11 mouse cellular contexts compared by ENCODE assay signal in genomic region chr8:109463677-109464313, GRCm38 (mm10). TPM values are rescaled to one million over a fixed set of nuclear protein-coding genes. Genes with fewer than 3 reads are reported as not detected.
DNase-seq lines count a peak whose midpoint lies in the region; ATAC-seq and TF ChIP-seq lines count a peak whose summit lies in the region.
"Had no signal": no experiment of that assay in that cellular context is flagged by ENCODE, and none has a peak within 500 bp of the region (broad histone marks: within the 10 kb centered on the region; RNA-seq: fewer than 3 reads in every experiment).

No protein-coding gene starts in this region.

- intact Hi-C loops in heart, postnatal 14 days (cut with DNase I), result no loop called here

- no peaks in the 10 kb centered on the region for H3K9me3 ChIP-seq in heart, postnatal 0 days (replicated peaks; ENCODE audit: control insufficient read depth, low read length)
- no peaks in the 10 kb centered on the region for H3K9me3 ChIP-seq in forebrain, postnatal 0 days (ENCODE audit: low read length)
- H3K9me3 ChIP-seq in midbrain, embryonic 15.5 days, result no peaks in the 10 kb centered on the region
- H3K9me3 ChIP-seq: liver, embryonic 15.5 days had no signal

- peak; percentile 33; the same call in 1 of the 2 replicates for ATAC-seq in heart, postnatal 0 days (ENCODE audit: insufficient read depth, low read depth)
- ATAC-seq in forebrain, postnatal 0 days, result peak; percentile 30
- peak; percentile 41 for ATAC-seq in midbrain, embryonic 15.5 days (replicated peaks)
- ATAC-seq: Patski had no signal

- peak overlapping the region; percentile 49 for H3K4me2 ChIP-seq in heart, postnatal 0 days (ENCODE audit: low read depth, low read length)
- peak overlapping the region; percentile 50 for H3K4me2 ChIP-seq in forebrain, postnatal 0 days (ENCODE audit: low read depth)
- peak overlapping the region; percentile 47 for H3K4me2 ChIP-seq in midbrain, embryonic 15.5 days
- H3K4me2 ChIP-seq: liver, embryonic 15.5 days had no signal

- no peak for TF ChIP-seq CTCF in heart, postnatal 0 days (IDR thresholded peaks at IDR 0.05; ENCODE audit: low read depth)
- no peak for TF ChIP-seq CTCF in forebrain, postnatal 0 days (IDR thresholded peaks at IDR 0.05; ENCODE audit: low read depth)

- H3K4me1 ChIP-seq in heart, postnatal 0 days (ENCODE audit: control insufficient read depth, insufficient read depth), result no peaks in the 10 kb centered on the region
- H3K4me1 ChIP-seq in forebrain, postnatal 0 days (ENCODE audit: insufficient read depth), result peaks cover 39% of the 10 kb centered on the region
- peaks cover 58% of the 10 kb centered on the region for H3K4me1 ChIP-seq in midbrain, embryonic 15.5 days
- H3K4me1 ChIP-seq: liver, embryonic 15.5 days had no signal

- H3K27me3 ChIP-seq in heart, postnatal 0 days (ENCODE audit: control insufficient read depth, insufficient read depth, low read length), result no peaks in the 10 kb centered on the region
- H3K27me3 ChIP-seq in forebrain, postnatal 0 days (ENCODE audit: insufficient read depth, low read length), result no peaks in the 10 kb centered on the region
- H3K27me3 ChIP-seq in midbrain, embryonic 15.5 days (replicated peaks), result no peaks in the 10 kb centered on the region
- H3K27me3 ChIP-seq: liver, embryonic 15.5 days had no signal

- no peak overlapping the region for H3K27ac ChIP-seq in heart, postnatal 0 days (ENCODE audit: low read depth)
- H3K27ac ChIP-seq in forebrain, postnatal 0 days (ENCODE audit: low read depth, low read length), result peak overlapping the region; percentile 92
- H3K27ac ChIP-seq in midbrain, embryonic 15.5 days, result peak overlapping the region; percentile 96
- H3K27ac ChIP-seq: liver, embryonic 15.5 days had no signal

- no peak overlapping the region for H3K9ac ChIP-seq in heart, postnatal 0 days (replicated peaks; ENCODE audit: low read depth, low read length)
- peak overlapping the region; percentile 50 for H3K9ac ChIP-seq in forebrain, postnatal 0 days
- peak overlapping the region; percentile 16 for H3K9ac ChIP-seq in midbrain, embryonic 15.5 days
- H3K9ac ChIP-seq: liver, embryonic 15.5 days had no signal

- peak overlapping the region; percentile 0 for H3K4me3 ChIP-seq in heart, postnatal 0 days (ENCODE audit: low read depth, low read length)
- H3K4me3 ChIP-seq in forebrain, postnatal 0 days (ENCODE audit: low read depth, low read length), result peak overlapping the region; percentile 3; the same call in 1 of the 2 replicates
- 0 out of 2 replicates have a peak overlapping the region, but pooled peaks have one; percentile 21 for H3K4me3 ChIP-seq in midbrain, embryonic 15.5 days
- H3K4me3 ChIP-seq: liver, embryonic 15.5 days had no signal

- H3K36me3 ChIP-seq in heart, postnatal 0 days (replicated peaks; ENCODE audit: control insufficient read depth, insufficient read depth, low read length), result no peaks in the 10 kb centered on the region
- no peaks in the 10 kb centered on the region for H3K36me3 ChIP-seq in forebrain, postnatal 0 days (ENCODE audit: insufficient read depth)
- no peaks in the 10 kb centered on the region for H3K36me3 ChIP-seq in midbrain, embryonic 15.5 days (replicated peaks)
- H3K36me3 ChIP-seq: liver, embryonic 15.5 days had no signal

- no peak for TF ChIP-seq EP300 in heart, postnatal 0 days (IDR thresholded peaks at IDR 0.05; ENCODE audit: low read depth)

- WGBS in heart, postnatal 0 days, result 10% methylated on average over 13 of the region's 13 CpGs
- 12% methylated on average over 13 of the region's 13 CpGs for WGBS in forebrain, postnatal 0 days
- 9% methylated on average over 13 of the region's 13 CpGs for WGBS in midbrain, embryonic 15.5 days

- DNase-seq in heart, postnatal 0 days (ENCODE audit: low spot score), result no peak
- DNase-seq in heart, postnatal 14 days, result no peak
- peak; percentile 20 for DNase-seq in adrenal gland, postnatal 10 days
- DNase-seq in forebrain, postnatal 0 days, result peak; percentile 55
- no peak for DNase-seq in spleen, adult 12 weeks (ENCODE audit: low spot score)
- no peak for DNase-seq in ovary, postnatal 14 days (ENCODE audit: low spot score)
- DNase-seq in gastrocnemius, adult 18-20 months (ENCODE audit: low spot score), result no peak

RNA-seq across cellular contexts. Expression of gene Pmfbp1, which starts 30.0 kb away (rescaled TPM):
- not detected in 2 replicates for total RNA-seq in heart, postnatal 0 days (2014; rRNA removed; ENCODE audit: low replicate concordance)
- polyA plus RNA-seq in heart, postnatal 0 days (2015; fragmentation: Nextera tagmentation; extraction: Ambion mirVana), result not detected in 2 replicates
- total RNA-seq in heart, postnatal 14 days (2021), result not detected
- not detected for total RNA-seq in adrenal gland, postnatal 10 days (2021)
- 0.38 and 2.2 TPM in 2 replicates for total RNA-seq in forebrain, postnatal 0 days (2014; rRNA removed)
- polyA plus RNA-seq in forebrain, postnatal 0 days (2015; fragmentation: Nextera tagmentation; extraction: Ambion mirVana), result 0.08 and 0.25 TPM in 2 replicates
- 1.7 and 2.2 TPM in 2 replicates for polyA plus RNA-seq in midbrain, embryonic 15.5 days (2015; fragmentation: Nextera tagmentation; extraction: Ambion mirVana)
- total RNA-seq in gastrocnemius, adult 18-20 months (2021), result not detected
- polyA plus RNA-seq: liver, embryonic 15.5 days; Patski; spleen, adult 2 months had no signal

Comparison
In these comparisons a context has a peak if more than half of its experiments do, and no peak if none do; other contexts are left out.
1. DNase-seq: peak in adrenal gland, postnatal 10 days (single experiment) and forebrain, postnatal 0 days (single experiment); none in heart, postnatal 0 days (single experiment), heart, postnatal 14 days (0 of 2), spleen, adult 12 weeks (single experiment), ovary, postnatal 14 days (single experiment) and gastrocnemius, adult 18-20 months (single experiment).
2. Peak in every context shown above with its lines, with median percentiles within 50 percentile points of each other: ATAC-seq, H3K4me2 ChIP-seq and H3K4me3 ChIP-seq.